15 mouse cellular contexts compared by ENCODE assay signal in the genomic region with DNA sequence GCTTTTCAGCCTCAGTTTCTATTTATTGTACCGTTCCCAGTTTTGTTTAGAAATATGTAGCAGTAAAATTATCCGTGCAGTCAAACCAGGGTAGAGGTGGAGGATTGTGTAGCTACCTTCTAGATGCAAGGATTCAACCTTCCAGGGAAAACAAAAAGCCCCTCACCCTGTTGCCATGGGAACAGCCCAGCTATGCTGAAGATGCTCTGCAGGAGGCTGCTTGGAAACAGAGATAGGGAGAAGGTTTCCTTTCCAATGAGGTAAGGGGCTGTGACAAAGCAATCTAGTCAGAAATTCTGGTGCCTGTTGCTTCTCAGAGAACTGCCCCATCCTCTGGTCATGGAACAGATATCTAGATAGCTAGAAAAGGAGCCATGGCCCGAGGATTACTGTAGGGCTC. TPM values are rescaled to one million over a fixed set of nuclear protein-coding genes. Genes with fewer than 3 reads are reported as not detected.
DNase-seq lines count a peak whose midpoint lies in the region; ATAC-seq lines count a peak whose summit lies in the region.
"Had no signal": no experiment of that assay in that cellular context is flagged by ENCODE, and none has a peak within 500 bp of the region (broad histone marks: within the 10 kb centered on the region; RNA-seq: fewer than 3 reads in every experiment).

No protein-coding gene starts in this region.

- H3K9ac ChIP-seq in forebrain, embryonic 14.5 days (ENCODE audit: low read length): no peak overlapping the region
- H3K9ac ChIP-seq: lung, embryonic 14.5 days; midbrain, embryonic 12.5 days had no signal

- H3K4me2 ChIP-seq in forebrain, embryonic 14.5 days (ENCODE audit: low read length): no peak overlapping the region
- H3K4me2 ChIP-seq: heart, embryonic 11.5 days; lung, embryonic 14.5 days; midbrain, embryonic 12.5 days had no signal

- no peaks in the 10 kb centered on the region for H3K36me3 ChIP-seq in forebrain, embryonic 14.5 days (ENCODE audit: control insufficient read depth, insufficient read depth, low read length)
- no peaks in the 10 kb centered on the region for H3K36me3 ChIP-seq in midbrain, embryonic 10.5 days
- H3K36me3 ChIP-seq: midbrain, embryonic 12.5 days had no signal

- peak; percentile 52 to 60 for DNase-seq in right cerebral cortex, postnatal 10 days (ENCODE audit: low spot score in 2 of 2)
- no peak for DNase-seq in right cerebral cortex, postnatal 36 days (ENCODE audit: low spot score in 2 of 2)
- peak; percentile 71 for DNase-seq in forebrain, embryonic 14.5 days (ENCODE audit: low spot score)
- peak; percentile 56 for DNase-seq in midbrain, embryonic 10.5 days (ENCODE audit: low spot score)
- DNase-seq in left cerebral cortex, adult 18-20 months (ENCODE audit: low spot score in 2 of 2): no peak
- no peak for DNase-seq in layer of hippocampus, adult 18-20 months (ENCODE audit: low spot score in 2 of 2)
- no peak for DNase-seq in layer of hippocampus, adult 9-11 months
- DNase-seq: cerebellum, adult 9-11 months; lung, embryonic 14.5 days; thymus, postnatal 36 days had no signal

- no peaks in the 10 kb centered on the region for H3K27me3 ChIP-seq in forebrain, embryonic 14.5 days (replicated peaks; ENCODE audit: control insufficient read depth, insufficient read depth, low read length)
- no peaks in the 10 kb centered on the region for H3K27me3 ChIP-seq in midbrain, embryonic 10.5 days (ENCODE audit: low read depth, poor library complexity, severe bottlenecking)
- H3K27me3 ChIP-seq: midbrain, embryonic 12.5 days had no signal

- H3K27ac ChIP-seq in forebrain, embryonic 14.5 days (ENCODE audit: low read depth, low read length): no peak overlapping the region
- 0 out of 2 replicates have a peak overlapping the region, but pooled peaks have one; percentile 24 for H3K27ac ChIP-seq in midbrain, embryonic 10.5 days (replicated peaks)
- H3K27ac ChIP-seq: midbrain, embryonic 12.5 days had no signal

- no peak for ATAC-seq in forebrain, embryonic 14.5 days
- ATAC-seq in megakaryocyte progenitor cell, adult 5-6 weeks (replicated peaks; ENCODE audit: poor library complexity): no peak

- no peaks in the 10 kb centered on the region for H3K9me3 ChIP-seq in forebrain, embryonic 14.5 days (replicated peaks; ENCODE audit: control insufficient read depth, low read length)
- no peaks in the 10 kb centered on the region for H3K9me3 ChIP-seq in midbrain, embryonic 10.5 days (replicated peaks)
- H3K9me3 ChIP-seq: midbrain, embryonic 12.5 days had no signal

- H3K4me1 ChIP-seq in forebrain, embryonic 14.5 days (ENCODE audit: control insufficient read depth, insufficient read depth, low read length): peaks cover 5% of the 10 kb centered on the region; the same call in 1 of the 2 replicates
- peaks cover 16% of the 10 kb centered on the region for H3K4me1 ChIP-seq in midbrain, embryonic 10.5 days

- WGBS in forebrain, embryonic 14.5 days: 27% methylated on average over 3 of the region's 3 CpGs
- 28% methylated on average over 3 of the region's 3 CpGs for WGBS in midbrain, embryonic 10.5 days

- no peak overlapping the region for H3K4me3 ChIP-seq in forebrain, embryonic 14.5 days (ENCODE audit: low read depth, low read length)
- no peak overlapping the region for H3K4me3 ChIP-seq in midbrain, embryonic 10.5 days
- H3K4me3 ChIP-seq: midbrain, embryonic 12.5 days had no signal

RNA-seq across cellular contexts. Expression of a gene that starts 59.6 kb away (rescaled TPM):
- polyA plus RNA-seq in forebrain, embryonic 14.5 days (2014; fragmentation: Nextera tagmentation; extraction: Ambion mirVana): 2.3 and 3.5 TPM in 2 replicates
- 1.3 TPM in 2 replicates for polyA plus RNA-seq in midbrain, embryonic 10.5 days (2016; fragmentation: Nextera tagmentation; extraction: Ambion mirVana)
- not detected in 2 replicates for total RNA-seq in megakaryocyte progenitor cell, adult 5-6 weeks (2015)
- total RNA-seq in megakaryocyte progenitor cell, adult 5-6 weeks (2017): not detected in 2 replicates
- total RNA-seq in left cerebral cortex, adult 18-20 months (2021): 10 to 100 TPM; 24.4 to 25.4 TPM
- 10 to 100 TPM; 13.0 to 14.0 TPM for total RNA-seq in layer of hippocampus, adult 18-20 months (2021)
- total RNA-seq: hematopoietic stem cell, adult 5-6 weeks; neutrophil, adult 5-6 weeks had no signal

Comparison
In these comparisons a context has a peak if more than half of its experiments do, and no peak if none do; other contexts are left out.
1. DNase-seq: peak in right cerebral cortex, postnatal 10 days (2 of 2), forebrain, embryonic 14.5 days (single experiment) and midbrain, embryonic 10.5 days (single experiment); none in right cerebral cortex, postnatal 36 days (0 of 2), left cerebral cortex, adult 18-20 months (0 of 2), layer of hippocampus, adult 18-20 months (0 of 2) and layer of hippocampus, adult 9-11 months (single experiment).
2. RNA of a gene that starts 59.6 kb away (total RNA-seq): 24.4 to 25.4 TPM in left cerebral cortex, adult 18-20 months and 13.0 to 14.0 TPM in layer of hippocampus, adult 18-20 months; not detected in megakaryocyte progenitor cell, adult 5-6 weeks; every median in the first group is over 10 times any median in the second.